Mouse (Mus musculus) kidney, postnatal 14 days (tissue): ENCODE measurements around the gene Cnn1.
A peak's percentile ranks its signal among the peaks of the same experiment; 100 is the strongest.

Experiments used
- DNase-seq: peaks from one replicate; pipeline ENCODE4 v3.0.0; 2022; ENCODE audit warnings: mixed read lengths

The Cnn1 gene

DNA sequence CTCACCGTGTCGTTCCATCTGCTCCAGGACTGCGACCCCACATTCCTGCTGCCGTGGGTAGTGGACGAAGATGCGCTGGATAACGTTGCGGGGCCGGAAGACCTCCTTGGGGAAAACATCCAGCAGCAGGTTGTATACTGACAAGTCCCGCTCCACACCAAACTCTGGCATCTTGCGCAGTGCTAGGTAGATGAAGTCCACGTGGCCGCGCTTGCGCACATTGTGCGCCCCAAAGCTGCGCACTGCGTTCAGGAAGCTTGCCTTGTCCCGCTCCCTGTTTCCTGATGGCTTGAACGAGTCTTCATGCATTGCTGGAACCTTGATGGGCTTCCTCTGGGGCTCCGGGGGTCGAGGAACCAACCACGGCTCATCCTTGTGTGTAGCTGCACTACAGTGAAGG lies 22.8 kb upstream of the Cnn1 start:
- DNase-seq, result no peak

DNA sequence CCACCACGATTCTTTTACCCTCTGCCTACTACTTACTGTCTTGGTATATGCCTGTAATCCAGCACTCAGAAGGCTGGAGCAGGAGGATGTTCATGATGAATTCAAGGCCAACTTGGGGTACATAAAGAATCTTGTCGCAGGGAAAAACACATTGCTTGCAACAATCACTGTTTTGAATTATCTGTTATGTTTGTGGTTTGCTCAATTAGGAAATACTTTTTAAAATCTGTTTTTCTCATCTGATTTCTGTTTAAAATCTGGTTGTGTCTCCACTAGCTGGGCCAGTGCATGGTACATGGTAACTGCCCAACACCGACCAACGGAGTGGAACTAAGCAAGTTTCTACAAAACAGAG lies 14.4 kb upstream of the Cnn1 start:
- no peak for DNase-seq

DNA sequence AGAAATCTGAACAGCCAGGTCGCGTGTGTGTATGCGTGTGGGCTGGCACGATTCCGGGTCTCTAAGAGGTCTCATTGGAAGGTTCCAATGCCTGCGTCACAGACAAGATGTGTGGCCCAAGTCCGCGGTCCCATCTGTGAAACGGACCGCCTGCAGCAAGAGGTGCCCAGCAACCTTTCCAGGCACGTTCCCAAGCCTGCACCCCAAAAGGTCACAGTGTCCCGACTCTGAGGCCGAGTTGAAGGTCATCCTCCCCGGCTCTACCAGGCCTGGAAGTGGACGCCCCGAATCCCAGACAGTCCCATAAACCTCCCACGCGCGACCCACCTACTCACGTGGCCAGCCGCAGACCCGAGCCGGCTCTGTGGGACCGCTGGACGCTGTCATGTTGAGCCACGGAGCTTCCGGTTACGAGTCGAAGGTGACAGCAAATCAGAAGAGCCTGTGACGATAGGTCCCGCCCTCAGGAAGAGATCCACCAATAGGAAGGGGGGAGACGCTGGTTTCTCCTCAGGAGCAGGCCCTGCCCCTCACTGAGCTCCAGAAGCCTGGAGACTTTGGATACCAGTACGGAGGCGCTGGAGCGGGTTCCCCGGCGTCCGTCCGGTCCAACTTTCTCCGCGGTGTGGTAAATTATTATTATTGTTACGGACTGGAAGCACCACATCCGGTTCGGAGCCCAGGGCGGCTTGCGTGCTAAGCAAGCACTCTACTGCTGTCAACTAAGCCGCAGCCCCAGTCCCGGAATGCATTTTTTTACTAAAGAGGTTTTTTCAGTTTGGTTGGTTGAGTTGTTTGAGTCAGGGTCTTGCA lies 13.8 kb upstream of the Cnn1 start, which contains the start of gene Ecsit:
Gene Ecsit, minus strand, starts transcription at position 417 of the 813 bp plus-strand sequence.
- DNase-seq, result peak; percentile 97

DNA sequence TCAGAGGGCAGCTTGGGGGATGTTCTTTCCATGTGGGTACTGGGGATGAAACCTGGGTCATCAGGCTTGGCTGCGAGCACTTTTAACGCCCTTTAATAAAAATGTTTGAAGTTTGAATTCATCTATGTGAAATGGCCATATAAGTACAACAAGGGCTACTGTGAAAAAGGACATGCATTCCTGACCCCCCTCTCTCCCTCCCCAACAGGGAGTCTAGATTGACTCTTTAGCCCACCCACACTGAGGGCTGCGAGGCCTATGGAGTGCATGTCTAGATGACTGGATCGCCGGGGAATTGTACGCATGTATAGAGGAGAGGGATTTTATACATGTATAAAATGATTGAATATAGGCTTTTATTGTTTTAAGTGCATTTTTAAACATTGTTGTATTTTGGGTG lies 13.0 kb upstream of the Cnn1 start:
- DNase-seq, result no peak

DNA sequence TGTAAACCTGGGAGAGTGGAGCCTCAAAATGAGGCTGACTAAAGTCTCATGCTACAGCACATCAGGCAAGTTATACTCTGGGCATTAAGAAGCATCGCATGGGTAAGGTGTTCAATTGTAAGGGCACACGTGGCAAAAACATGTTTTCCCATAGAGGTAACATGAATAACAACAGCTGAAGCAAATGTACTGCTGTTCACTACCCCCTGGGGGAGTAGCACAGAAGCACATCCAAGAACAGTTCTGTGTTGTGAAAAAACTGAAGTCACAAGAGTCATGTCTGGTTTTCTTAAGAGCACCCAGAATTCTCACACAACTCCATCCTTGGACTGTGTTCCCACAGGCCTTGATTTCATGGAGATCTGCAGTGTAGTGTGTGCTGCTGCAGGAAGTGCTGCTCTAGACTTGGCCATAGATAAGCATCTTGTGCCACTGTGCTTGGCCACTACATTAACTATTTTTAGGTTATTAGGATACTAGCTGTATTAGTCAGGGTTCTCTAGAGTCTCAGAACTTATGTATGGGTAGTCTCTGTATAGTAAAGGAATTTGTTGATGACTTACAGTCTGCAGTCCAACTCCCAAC lies 11.9 kb upstream of the Cnn1 start:
- no peak for DNase-seq

DNA sequence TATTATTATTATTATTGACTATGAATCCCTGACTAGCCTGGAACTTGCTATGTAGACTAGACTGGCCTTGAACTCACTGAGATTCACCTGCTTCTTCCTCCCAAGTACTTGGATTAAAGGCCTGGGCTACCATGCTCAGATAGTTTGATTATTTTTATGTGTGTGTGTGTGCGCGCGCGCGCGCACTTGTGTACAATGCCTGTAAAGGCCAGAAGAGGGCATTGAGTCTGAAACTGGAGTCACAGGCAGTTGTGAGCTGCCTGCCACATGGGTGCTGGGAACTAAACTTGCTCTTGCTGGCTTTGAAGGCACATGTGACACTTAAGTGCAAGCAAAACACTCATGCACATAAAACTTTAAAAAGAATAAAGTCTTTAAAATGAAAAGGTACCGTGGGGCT lies 9.7 kb upstream of the Cnn1 start:
- DNase-seq, result no peak

DNA sequence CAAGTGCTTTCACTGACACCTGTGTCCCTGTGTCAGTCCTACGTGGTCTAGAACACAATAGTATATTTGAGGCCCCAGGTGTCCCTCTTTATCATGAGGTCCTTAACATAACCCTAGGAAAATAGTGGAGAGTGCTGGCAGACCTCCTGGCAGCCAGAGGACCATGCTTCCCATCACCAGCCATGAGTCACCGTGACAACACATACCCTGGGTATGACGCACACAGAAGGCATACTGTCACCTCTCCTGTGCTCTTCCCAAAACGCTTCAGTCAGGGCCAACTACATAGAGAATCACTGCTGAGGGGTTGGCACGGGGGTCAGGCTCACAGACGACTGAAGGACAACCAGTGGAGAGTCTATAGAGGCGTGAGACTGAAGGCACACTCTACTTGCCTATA lies 9.0 kb upstream of the Cnn1 start:
- DNase-seq, result no peak

DNA sequence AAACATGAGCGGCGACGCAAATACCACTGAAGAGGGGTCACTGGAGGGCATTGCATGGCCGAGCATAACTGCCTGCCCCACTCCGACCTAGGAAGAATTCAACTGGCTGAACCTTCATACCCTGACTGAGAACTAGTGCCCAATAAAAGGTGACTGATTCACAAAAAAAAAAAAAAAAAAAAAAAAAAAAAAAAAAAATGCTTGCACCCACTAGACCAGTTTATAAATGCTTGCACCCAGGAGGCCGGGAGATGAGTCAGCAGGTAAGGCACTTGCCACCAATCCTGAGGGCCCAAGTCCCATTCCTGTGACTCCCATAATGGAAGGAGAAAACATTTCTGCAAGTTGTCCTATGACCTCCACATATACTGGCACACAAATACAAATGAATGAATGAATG lies 6.3 kb upstream of the Cnn1 start:
- no peak for DNase-seq

DNA sequence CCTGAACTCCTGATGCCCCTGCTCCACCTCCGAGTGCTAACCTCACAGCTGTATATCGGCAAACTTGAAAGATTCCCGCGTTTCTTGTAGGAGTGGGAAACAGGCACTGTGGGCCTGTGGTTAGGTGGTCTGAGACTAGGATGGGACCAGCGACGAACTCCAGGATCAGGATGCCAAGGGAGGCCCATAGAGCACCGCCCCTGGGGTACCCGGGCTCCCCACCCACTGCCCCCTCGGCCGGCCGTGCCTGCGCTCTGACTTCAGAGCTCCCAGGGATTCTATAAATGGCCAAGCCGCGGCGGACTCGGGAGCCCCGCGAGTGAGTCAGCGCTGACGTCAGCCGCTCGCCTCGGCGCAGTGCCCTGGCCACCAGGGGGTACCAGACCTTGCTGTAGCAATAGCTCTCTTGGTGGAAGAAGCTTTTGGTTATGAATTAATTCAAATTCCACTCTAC lies 3.1 kb upstream of the Cnn1 start:
- DNase-seq, result peak; percentile 87

DNA sequence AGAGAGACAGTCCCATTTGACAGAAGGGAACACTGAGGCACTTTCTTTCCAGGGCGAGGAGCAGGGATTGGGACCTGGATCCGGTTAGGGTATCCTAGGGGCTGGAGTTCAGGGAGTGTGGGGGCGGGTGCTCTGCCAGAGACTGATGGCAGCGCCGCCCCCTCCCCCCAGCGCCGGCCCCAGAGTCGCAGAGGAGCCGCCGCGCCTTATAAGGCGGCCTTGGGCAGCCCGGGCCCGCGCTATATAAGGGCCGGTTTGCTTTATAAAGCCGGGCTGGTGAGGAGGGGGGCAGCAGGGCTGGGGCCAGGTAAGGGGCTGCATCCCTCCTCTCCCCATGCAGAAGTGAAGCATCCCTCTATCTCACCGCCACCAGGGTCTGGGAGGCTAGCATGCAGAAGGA lies 906 bp downstream of the Cnn1 start:
- DNase-seq, result no peak

DNA sequence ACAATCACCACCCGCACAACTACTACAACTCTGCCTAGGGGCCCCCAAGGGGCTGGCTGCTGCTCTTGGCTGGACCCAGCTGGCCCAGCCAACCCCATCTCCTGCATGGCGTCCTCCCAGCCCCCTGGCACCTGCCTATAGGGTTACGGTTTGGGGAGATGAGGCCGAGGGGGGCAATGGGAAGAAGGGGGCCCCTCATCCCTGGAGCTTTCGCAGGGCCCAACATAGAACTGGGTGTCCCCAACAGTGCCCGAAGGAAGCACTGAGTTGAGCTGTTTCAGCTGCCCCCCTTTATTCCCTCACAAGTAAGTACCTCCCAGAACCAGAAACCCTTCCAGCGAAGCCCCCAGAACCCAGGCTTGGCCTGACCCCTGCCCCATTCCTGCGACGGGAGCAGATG lies 9.2 kb downstream of the Cnn1 start:
- DNase-seq, result no peak

DNA sequence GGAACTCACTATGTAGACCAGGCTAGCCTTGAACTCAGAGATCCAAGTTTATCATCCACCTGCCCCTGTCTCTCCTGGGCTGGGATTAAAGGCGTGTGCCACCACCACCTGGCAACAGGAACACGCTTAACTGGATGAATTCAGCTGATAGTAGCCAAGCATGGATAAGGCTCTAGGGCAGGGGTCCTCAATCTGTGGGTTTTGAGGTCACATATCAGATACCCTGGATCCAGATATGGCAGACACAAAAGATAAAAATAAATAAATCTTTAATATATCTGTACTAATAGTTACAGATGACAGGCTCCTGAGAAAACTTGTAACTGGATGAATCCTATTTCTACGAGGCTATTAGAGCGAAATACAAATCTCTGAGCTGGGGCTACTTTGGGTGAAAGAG lies 16.6 kb downstream of the Cnn1 start:
- DNase-seq, result no peak

DNA sequence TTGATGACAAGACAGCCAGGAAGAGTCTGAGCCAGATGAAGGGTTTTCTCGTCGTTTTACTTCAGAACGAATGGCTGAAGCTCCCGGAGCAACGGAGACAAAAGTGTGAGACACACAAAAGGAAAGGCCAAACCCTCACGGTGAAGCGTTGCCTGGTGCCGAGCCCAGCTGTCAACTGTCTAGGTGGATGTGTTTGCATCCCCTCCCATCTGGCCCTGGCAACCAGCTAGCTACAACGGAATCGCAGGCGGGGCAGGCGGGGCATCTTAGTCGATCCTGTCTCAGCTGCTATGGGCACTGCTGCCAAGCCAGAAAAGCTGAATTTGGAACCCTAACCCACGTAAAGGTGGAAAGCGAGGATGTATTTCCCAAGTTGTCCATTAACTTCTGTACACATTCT lies 17.1 kb downstream of the Cnn1 start:
- DNase-seq, result no peak

DNA sequence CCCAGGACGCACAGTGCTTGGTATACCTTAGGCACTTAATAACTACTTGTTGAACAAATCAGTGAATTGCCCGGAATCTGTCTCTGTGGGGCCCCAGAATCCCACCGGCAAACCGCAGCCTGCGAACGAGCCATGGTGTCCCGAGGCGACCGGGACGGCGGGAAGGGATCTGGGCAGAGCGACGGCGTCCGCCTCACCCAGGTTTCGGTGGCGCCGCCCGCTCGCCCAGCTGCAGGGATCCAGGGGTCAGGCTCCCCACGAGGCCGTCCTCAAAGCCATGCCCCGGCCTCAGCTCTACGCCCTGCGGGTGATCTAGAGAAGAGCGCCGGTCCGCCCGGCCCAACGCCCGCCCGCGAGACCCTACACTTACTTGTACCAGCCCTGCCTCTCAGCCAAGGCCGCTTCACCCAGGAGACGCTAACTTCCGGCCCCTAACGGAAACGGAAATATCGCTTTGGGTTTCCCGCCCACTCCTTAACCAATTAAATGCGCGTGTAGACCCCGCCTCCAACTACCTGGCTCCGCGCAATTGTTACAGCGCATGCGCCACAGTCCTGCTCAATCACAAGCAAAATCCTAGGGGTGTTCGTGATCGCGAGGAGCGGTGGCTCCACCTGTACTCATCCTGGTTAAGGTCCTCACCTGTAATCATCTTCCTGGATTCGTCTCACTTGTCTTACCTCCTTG lies 17.9 kb downstream of the Cnn1 start, which contains the start of gene Elof1:
Gene Elof1, minus strand, starts transcription at position 433 of the 687 bp plus-strand sequence.
- DNase-seq, result peak; percentile 96

DNA sequence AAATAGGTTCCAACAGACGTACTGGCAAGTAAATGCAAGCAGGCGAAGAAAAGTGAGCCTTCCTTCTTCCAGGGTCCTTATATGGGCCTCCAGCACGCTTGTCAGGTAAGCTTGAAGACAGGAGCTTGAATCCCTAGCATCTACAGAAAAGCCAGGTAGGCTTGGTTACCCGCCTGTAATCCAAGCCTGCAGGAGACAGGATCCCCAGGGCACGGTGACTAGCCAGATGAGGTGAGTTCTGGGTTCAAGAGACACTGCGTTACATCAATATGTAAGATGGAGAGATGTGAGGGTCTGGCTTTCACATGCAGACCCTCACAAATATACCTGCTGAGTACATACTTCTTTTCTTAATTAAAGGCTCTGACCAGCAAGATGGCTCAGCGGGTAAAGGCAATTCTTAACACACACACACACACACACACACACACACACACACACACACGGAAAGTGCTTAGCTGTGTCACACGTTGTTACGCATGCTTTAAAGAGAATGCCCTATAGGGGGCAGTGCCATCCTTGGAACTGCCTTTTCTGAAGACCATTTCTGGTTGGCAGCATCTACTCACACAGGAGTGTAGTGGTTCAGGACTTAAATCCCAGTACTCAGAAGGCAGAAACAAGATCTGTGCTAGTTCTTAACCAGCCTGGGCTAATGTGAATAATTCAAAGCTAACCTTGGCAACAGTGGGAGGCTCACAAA lies 18.9 kb downstream of the Cnn1 start:
- peak; percentile 56 for DNase-seq

DNA sequence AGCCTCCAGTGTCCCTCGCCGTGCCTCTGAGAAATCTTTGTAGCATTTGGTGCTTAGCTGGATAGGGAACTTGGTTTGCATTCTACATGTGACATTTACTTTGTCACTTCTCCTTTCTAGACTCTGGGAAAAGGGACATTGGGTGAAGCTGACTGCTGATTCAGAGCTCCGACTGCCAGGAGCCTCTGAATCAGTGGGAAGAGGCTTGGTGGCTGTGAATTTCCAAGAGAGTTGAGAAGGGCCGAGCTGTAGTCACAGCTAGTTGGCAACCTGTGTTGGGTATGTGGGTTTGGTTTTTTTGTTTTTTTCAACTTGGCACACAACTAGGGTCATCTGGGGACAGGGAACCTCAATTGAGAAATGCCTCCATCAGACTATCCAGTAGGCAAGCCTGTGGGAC lies 20.5 kb downstream of the Cnn1 start:
- DNase-seq, result no peak

DNA sequence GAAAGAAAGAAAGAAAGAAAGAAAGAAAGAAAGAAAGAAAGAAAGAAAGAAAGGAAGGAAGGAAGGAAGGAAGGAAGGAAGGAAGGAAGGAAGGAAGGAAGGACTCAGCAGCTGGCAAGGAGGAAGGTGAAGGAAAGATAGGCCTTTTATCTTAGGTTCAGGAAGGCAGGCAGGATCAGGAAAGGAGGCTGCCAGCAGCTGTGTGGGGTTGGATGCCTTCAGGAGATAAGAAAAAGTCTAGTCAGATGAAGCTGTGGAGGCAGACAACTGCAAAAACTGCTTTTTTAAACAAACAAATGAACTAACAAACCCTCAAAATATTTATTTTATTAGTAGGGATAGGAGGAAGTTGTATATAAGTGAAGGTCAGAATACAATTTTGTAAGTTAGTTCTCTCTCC lies 22.5 kb downstream of the Cnn1 start:
- DNase-seq, result no peak

DNA sequence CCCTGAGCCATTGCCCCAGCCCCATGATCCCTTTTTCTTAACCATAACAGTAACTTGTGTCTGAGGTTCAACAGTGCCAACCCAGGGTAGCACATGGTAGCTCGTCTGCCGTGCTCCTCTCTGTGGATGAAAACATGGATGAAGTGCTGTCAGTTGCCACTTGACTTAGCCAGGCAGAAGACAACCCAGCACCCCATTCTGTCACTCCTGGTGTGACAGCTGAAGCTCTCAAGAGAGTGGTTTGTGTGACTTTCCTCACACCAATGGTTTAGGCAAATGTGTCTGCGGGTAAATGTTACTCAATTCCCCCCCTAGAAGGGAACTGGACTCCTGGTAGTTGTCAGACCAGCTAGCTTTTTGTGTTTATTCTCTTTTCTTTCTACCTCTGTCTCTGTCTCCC lies 23.0 kb downstream of the Cnn1 start:
- DNase-seq, result no peak

DNA sequence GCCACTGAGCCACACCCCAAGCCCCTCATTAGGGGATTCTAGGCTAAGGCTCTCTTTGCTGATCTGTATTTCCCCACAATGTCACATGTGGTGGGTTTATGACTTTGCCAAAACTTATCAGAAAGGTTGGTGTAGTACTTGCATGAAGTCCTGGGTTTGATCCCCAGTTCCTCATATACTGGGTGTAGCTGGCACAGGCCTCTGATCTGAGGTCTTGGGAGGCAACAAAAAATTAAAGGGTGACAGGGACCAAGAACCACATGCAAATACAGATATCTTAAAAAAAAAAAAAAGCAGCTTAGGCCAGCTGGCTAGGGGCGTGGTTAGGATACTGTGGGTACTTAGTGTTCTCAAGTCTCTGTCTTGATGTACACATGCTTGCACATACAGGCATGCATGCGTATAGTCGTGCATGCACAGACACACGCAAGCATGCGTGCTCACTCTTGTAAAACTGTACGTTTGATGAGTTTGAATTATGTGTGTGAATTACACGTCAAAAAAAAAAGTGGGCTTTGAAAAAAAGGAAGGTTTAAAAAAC lies 24.1 kb downstream of the Cnn1 start:
- no peak for DNase-seq

DNA sequence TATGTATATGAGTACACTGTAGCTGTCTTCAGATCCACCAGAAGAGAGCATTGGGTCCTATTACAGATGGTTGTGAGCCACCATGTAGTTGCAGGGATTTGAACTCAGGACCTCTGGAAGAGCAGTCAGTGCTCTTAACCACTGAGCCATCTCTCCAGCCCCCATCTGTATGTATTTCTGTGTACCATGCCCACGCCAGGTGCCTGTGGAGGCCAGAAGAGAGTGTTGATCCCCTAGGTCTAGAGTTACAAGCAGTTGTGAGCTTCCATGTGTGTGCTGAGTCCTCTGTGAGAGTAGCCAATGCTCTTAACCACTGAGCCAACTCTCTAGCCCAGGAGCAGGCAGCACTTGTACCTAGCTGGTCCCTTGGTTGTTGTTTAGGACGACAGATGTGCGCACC lies 25.2 kb downstream of the Cnn1 start:
- no peak for DNase-seq

DNA sequence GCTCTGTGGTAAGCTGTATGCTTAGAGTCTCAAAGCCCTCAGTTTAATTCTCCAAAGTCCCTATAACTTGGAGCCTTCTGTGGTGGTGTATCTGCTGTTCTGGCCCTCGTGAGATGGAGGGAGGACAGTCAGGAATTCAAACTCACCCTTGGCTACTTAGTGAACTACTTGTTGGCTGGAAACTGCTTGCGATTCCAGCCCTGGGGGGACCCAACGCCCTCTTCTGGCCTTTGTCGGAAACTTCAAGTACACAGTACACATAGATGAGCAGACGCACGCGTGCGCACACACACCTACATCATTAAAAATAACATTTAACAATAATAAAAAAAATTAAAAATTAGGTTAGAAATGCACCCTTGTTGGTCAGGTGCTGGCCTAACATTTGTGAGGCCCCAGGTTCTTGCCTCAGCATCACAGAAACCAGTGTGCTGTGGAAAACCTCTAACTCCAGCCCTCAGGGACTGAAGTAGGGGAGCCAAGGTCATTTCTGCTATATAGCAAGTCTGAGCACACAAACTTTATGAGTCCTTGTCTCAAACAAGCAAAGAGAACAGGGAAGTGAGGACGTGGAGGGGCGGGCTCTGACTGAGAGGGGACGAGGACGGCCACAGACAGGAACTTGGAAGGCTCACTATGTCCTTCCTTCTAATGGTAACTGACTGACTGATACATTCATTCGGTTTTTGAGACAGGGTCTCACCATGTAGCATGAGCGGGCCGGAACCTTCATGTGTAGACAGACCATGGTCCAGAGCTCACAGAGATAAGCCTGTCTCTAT lies 26.4 kb downstream of the Cnn1 start:
- no peak for DNase-seq
